Mouse (Mus musculus) cerebellum, adult (tissue): Measurements from ENCODE around the gene Maip1.

Source experiments
- ATAC-seq: cut with Nextera tagmentation; 2 replicates; pipeline ENCODE4 v1.9.2; 2017; ENCODE audit warnings: mild to moderate bottlenecking, moderate library complexity, mixed read lengths; ENCODE audit not compliant: insufficient number of reproducible peaks, low FRiP score, low TSS enrichment

Maip1 gene

GRCm38 (mm10) chr1:57406187-57407151 is at the start of gene Maip1, which contains the start of gene Tyw5:
Gene Maip1, plus strand, starts transcription at chr1:57406328.
Gene Tyw5, minus strand, starts transcription at chr1:57407101.
- ATAC-seq = peak; percentile 93

DNA sequence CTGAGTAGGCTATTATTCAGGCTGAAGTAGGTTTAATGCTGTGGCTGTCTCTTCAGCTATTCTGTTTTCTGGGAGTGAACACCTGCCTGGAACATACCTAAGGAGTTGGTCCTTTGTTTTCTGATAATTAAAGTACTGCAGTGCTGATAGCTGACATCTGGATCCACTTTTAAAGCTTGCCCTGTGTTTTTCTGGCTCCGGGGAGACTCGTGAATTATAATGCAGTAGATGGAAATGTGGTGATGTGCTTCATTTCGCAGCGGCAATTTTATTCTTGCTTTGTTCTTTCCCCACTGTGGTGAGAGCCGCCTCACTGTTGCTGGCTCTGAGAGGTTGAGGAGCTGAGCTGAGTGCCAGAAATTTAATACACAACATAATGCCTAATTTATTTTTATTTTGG is 47.6 kb upstream of the Maip1 start:
- no peak for ATAC-seq

GRCm38 (mm10) chr1:57367446-57367845 is 38.7 kb upstream of the Maip1 start:
- no peak for ATAC-seq

- ATAC-seq = no peak
These were observed 37.0 kb upstream of the Maip1 start for GRCm38 (mm10) chr1:57369111-57369510.

DNA sequence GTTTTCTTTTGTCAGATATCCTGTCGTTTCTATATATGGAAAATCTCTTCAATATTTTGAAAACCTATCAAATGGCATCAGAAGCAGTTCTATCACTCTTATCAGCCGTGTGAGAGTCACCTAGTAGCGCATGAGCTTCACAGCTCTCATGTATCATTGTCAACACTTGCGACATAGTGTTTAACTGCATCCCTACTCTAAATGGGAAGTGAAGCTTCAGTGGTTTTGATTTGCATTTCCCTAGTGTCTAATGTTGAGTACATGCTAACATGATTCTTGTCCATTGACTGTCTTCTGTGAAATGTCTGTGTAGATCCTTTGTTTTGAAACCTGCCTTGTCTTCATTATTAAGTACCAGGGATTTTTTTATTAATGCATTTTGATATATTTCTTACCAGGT is 35.7 kb upstream of the Maip1 start:
- ATAC-seq = no peak

DNA sequence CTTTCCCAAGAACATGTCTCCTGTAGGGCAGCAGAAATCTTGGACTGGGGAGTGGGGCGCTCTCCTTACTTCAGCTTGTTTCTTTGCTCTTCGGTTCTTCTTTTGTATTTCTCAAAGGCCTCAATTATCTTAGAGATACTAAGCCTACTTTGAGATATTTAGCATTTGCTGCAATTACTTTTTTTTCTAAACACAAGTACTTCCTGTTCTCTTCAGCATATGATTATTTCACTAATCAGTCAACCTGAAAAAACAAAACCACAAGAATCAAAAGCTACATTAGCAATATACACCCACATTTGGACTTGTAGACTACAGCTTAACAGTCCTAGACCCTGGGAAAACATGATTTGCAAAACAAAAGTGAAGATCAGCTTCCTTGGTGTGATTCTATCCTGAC is 30.9 kb upstream of the Maip1 start:
- ATAC-seq = no peak

GRCm38 (mm10) chr1:57376806-57377205 is 29.3 kb upstream of the Maip1 start:
- ATAC-seq = no peak

DNA sequence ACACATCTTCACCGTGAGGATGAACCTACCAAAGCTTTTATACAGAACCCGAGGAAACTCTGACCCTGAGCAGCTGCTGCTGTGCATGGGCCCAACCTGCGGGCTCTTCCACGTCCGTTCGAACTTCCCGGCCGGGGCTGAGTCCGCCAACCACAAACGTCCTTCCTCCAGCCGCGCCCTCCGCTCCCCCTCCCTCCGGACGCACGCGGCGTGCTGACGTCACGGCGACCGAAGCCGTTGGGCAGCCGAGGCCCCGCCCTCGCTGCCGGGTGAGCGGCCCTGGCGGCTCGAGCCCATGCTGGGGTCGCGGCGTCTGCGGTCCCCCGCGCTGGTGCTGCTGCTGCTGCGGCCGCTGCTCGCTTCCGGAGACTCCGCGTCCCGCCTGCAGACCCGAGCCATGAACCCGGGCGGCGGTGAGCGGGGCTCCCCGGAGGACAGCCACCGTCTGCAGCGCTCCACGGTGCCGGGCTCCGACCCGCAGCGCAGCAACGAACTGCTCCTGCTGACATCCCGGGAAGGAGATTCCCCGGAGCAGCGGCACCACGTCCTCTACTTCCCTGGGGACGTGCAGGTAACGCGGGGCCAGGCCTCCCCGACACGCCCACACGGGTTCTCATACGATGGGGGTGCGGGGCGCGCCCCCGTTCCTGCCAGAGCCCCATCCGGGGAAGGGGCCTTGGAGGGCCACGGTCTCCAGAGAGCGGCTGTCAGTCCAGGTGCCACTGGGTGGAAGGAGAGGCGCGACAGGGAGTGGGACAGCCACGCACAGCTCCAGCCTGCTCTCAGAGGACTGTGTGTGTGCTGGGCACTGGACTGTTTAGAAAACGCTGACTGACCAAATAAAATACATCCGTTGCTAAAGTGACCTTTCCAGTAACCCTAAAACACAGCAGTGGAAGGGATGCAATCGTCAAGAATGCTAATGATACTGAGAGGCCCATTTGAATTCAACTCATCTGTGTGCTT is 28.5 kb upstream of the Maip1 start, which contains the start of gene 1700066M21Rik:
TSS of gene 1700066M21Rik (plus strand) at position 245 of the 966 bp plus-strand sequence.
- ATAC-seq = peak; percentile 95

DNA sequence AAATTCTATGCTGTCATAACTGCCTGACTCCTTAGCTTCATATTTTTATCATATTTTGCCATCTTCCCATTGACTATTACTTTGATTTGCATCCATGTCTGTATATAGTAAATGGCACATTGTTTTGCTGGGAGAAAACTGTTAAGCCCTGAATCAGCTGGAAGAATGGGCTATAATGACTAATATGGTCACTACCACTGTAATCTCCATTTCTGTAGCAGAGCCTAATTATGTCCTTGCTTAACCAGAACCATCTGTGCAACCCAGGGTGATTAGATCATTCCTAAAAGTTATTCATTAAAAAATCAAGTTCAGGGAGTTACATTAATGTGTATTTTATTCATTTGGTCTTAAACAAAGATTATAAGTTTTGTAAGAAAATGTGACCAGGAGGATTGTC is 19.6 kb upstream of the Maip1 start:
- no peak for ATAC-seq

DNA sequence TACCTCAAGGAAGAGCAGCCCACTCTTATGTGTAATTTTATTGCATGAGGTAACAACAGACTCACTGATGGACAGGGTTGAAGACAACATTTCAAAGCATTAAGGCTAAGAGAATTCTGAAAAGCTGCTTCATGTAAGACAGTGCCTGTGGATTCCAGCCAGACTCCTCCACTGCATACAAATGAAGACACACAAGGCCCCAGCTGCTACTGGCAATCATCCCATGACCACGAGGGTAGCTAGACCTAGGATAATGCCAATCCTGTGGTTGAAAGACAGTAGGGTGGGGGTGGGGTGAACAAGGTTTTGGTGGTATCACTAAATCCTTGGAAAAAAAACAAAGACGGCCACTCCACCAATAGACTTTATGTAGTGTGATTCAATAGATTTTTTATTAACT is 18.3 kb upstream of the Maip1 start:
- ATAC-seq = no peak

- no peak for ATAC-seq
These were observed 17.5 kb upstream of the Maip1 start for GRCm38 (mm10) chr1:57388402-57389155.

- ATAC-seq = no peak
These were observed 14.9 kb upstream of the Maip1 start for GRCm38 (mm10) chr1:57390993-57391790.

GRCm38 (mm10) chr1:57392417-57392816 is 13.7 kb upstream of the Maip1 start:
- ATAC-seq = no peak

GRCm38 (mm10) chr1:57394051-57394450 is 12.1 kb upstream of the Maip1 start:
- peak; percentile 49; the same call in 1 of the 2 replicates for ATAC-seq

GRCm38 (mm10) chr1:57400321-57400720 is 5.8 kb upstream of the Maip1 start:
- no peak for ATAC-seq

DNA sequence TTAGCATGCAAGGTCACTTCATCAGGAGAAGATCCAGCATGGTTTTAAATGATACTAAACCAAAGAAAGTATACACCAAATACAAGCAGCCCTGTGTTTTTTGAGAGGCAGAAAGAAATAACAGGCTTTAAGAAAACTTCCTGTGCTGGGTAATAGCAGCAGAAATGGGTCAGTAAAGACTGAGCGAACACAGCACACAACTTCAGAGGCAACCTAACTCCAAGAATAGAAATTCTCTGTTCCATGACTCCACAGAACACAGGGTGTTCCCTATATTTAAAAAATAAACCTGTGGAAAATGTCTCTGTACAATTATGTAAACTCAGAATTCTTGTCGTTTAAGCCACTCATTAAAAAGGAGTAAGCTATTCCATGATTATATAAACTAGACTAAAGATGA is 5.3 kb upstream of the Maip1 start:
- no peak for ATAC-seq

DNA sequence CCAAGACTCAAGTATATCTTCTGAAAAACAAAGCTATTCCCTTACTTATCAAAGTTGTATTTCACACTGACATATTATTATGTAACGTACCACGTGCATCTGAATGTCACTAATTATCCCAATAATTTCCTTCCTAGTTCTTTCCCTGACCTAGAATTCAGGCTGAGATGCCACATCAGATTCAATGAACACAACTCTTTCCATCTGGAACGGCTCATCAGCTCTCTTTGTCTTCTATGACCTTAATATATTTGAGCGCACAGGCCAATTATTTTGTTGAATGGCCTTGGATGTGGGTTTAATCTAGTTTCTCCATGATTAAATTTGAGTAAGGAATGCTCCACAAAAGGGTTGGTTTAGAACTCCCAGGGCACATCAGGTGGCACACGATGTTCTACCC is 4.0 kb upstream of the Maip1 start:
- no peak for ATAC-seq

GRCm38 (mm10) chr1:57408994-57409393 is 2.9 kb downstream of the Maip1 start:
- ATAC-seq = no peak

- no peak for ATAC-seq
These were observed 7.3 kb downstream of the Maip1 start for GRCm38 (mm10) chr1:57413397-57413796.
